Mouse (Mus musculus): ENCODE results near the gene Gm42688. TPM values are rescaled to one million over a fixed set of nuclear protein-coding genes. Genes with fewer than 3 reads are reported as not detected.
"Not testable (repeated sequence)": the region's sequence is repeated elsewhere in the genome, so short reads cannot be mapped to it uniquely, and the experiment has no call there.

Gm42688 gene
- total RNA-seq, 2 experiments from 2014 or later: 1.4 to 1.6 TPM

GRCm38 (mm10) chr6:83134951-83135513, 33.6 kb downstream of the Gm42688 start, which contains the start of gene Rtkn:
Rtkn (plus strand) TSS chr6:83135463.
- no peak for DNase-seq
- intact Hi-C loops (cut with DNase I): no loop called here

- DNase-seq: peak; percentile 44 to 50
These were observed 34.2 kb downstream of the Gm42688 start for GRCm38 (mm10) chr6:83135571-83136161.

GRCm38 (mm10) chr6:83136291-83136880, 35.0 kb downstream of the Gm42688 start:
- no peak for DNase-seq

More at GRCm38 (mm10) chr6:83135571-83136161, 34.2 kb downstream of the Gm42688 start:
- intact Hi-C loops (cut with DNase I): loop anchor here (2.0 kb wide), 1 partner anchor 21 kb away; the partner anchor contains the start of genes 1700003E16Rik and Wdr54

GRCm38 (mm10) chr6:83136881-83137575, 35.6 kb downstream of the Gm42688 start:
- peak; percentile 79 to 80 for DNase-seq
- intact Hi-C loops (cut with DNase I): loop anchor here (2.0 kb wide), 1 partner anchor 20 kb away; the partner anchor contains the start of genes 1700003E16Rik and Wdr54

More at GRCm38 (mm10) chr6:83136291-83136880, 35.0 kb downstream of the Gm42688 start:
- intact Hi-C loops (cut with DNase I): loop anchor here (2.0 kb wide), 1 partner anchor 20 kb away; the partner anchor contains the start of genes 1700003E16Rik and Wdr54

GRCm38 (mm10) chr6:83137576-83137950, 36.1 kb downstream of the Gm42688 start:
- intact Hi-C loops (cut with DNase I): loop anchor here (2.0 kb wide), 1 partner anchor 19 kb away; the partner anchor contains the start of genes 1700003E16Rik and Wdr54
- DNase-seq: peak; percentile 89 to 92

- DNase-seq: no peak
- intact Hi-C loops (cut with DNase I): no loop called here
These were observed 36.6 kb downstream of the Gm42688 start for GRCm38 (mm10) chr6:83138056-83138455.

GRCm38 (mm10) chr6:83140044-83140443, 38.6 kb downstream of the Gm42688 start:
- intact Hi-C loops (cut with DNase I): no loop called here
- no peak for DNase-seq

GRCm38 (mm10) chr6:83141636-83142035, 40.2 kb downstream of the Gm42688 start:
- intact Hi-C loops (cut with DNase I): no loop called here
- DNase-seq: peak in 1 of 2 experiments; percentile 44

- peak in 1 of 2 experiments; percentile 38 for DNase-seq
- intact Hi-C loops (cut with DNase I): no loop called here
These were observed 40.9 kb downstream of the Gm42688 start for GRCm38 (mm10) chr6:83142211-83142731.

GRCm38 (mm10) chr6:83142886-83143285, 41.5 kb downstream of the Gm42688 start:
- no peak for DNase-seq
- intact Hi-C loops (cut with DNase I): no loop called here

GRCm38 (mm10) chr6:83145209-83145608, 43.8 kb downstream of the Gm42688 start:
- no peak for DNase-seq
- intact Hi-C loops (cut with DNase I): no loop called here

- DNase-seq: no peak
- intact Hi-C loops (cut with DNase I): no loop called here
These were observed 44.4 kb downstream of the Gm42688 start for GRCm38 (mm10) chr6:83145805-83146204.

- intact Hi-C loops (cut with DNase I): no loop called here
- no peak for DNase-seq
These were observed 45.9 kb downstream of the Gm42688 start for GRCm38 (mm10) chr6:83147280-83147679.

GRCm38 (mm10) chr6:83151721-83152120, 50.3 kb downstream of the Gm42688 start:
- intact Hi-C loops (cut with DNase I): no loop called here

GRCm38 (mm10) chr6:83153038-83153437, 51.6 kb downstream of the Gm42688 start:
- intact Hi-C loops (cut with DNase I): no loop called here
- no peak for DNase-seq

More at GRCm38 (mm10) chr6:83151721-83152120, 50.3 kb downstream of the Gm42688 start:
- DNase-seq: no peak

- DNase-seq: no peak
- intact Hi-C loops (cut with DNase I): no loop called here
These were observed 52.1 kb downstream of the Gm42688 start for GRCm38 (mm10) chr6:83153485-83153884.

- intact Hi-C loops (cut with DNase I): loop anchor here (2.0 kb wide), 1 partner anchor 19 kb away; no protein-coding TSS in a partner anchor
- DNase-seq: peak in 1 of 2 experiments; percentile 38
These were observed 54.3 kb downstream of the Gm42688 start for GRCm38 (mm10) chr6:83155552-83156238.

- peak; percentile 56 to 72 for DNase-seq
- intact Hi-C loops (cut with DNase I): loop anchor here (2.0 kb wide), 1 partner anchor 19 kb away; no protein-coding TSS in a partner anchor
These were observed 54.9 kb downstream of the Gm42688 start, which contains the start of the genes Wdr54 and 1700003E16Rik for GRCm38 (mm10) chr6:83156259-83156684. Wdr54 (minus strand) TSS chr6:83156397. 1700003E16Rik (plus strand) TSS chr6:83156404.

- intact Hi-C loops (cut with DNase I): not testable (repeated sequence)
- peak in 1 of 2 experiments; percentile 60 for DNase-seq
These were observed 58.0 kb downstream of the Gm42688 start for GRCm38 (mm10) chr6:83159456-83159855.

Measured in heart, postnatal 14 days (tissue).